Mouse (Mus musculus) bone marrow macrophage, adult 2 months (primary cell): ENCODE data around the gene Fryl.

Source experiments
- CTCF ChIP-seq: IDR thresholded peaks from 2 replicates; pipeline ENCODE4 v1.5.1; 2012; ENCODE audit warnings: low read depth, mild to moderate bottlenecking, low read length, moderate library complexity
- POLR2A ChIP-seq: IDR thresholded peaks from 2 replicates; pipeline ENCODE4 v1.6.1; 2012; ENCODE audit warnings: mild to moderate bottlenecking, low read depth, low read length, borderline replicate concordance

DNA sequence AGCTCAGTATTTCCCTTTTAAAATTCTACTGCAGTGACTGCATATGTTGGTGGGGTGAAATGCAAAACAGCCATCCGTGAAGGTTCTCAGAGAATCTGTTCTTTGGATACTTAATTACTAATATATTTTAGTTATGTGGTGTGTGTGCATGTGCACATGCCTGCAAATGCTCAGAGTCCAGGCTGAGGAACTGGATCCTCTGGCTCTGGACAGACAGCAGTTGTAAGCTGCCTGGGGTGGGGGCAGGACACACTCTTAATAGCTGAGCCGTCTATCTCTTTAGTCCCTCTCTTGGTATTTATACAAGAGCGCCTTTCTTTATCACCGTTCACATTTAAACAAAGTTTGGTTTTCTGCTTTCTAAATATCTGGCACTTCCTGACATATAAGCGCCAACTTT is 199.5 kb downstream of the Fryl start:
- TF ChIP-seq POLR2A (no peak), CTCF (no peak)
